Mouse (Mus musculus): ENCODE results near the gene Lipa.

Lipa gene

GRCm38 (mm10) chr19:34521978-34522377 is 5.3 kb downstream of the Lipa start:
- no peak for DNase-seq (ENCODE audit: low spot score)

GRCm38 (mm10) chr19:34521361-34521760 is 5.9 kb downstream of the Lipa start:
- no peak for DNase-seq (ENCODE audit: low spot score)

GRCm38 (mm10) chr19:34520051-34520450 is 7.2 kb downstream of the Lipa start:
- DNase-seq (ENCODE audit: low spot score): no peak

GRCm38 (mm10) chr19:34519646-34520045 is 7.6 kb downstream of the Lipa start:
- no peak for DNase-seq (ENCODE audit: low spot score)

GRCm38 (mm10) chr19:34518786-34519185 is 8.5 kb downstream of the Lipa start:
- no peak for DNase-seq (ENCODE audit: low spot score)

- peak; percentile 7 for DNase-seq (ENCODE audit: low spot score)
Observed at GRCm38 (mm10) chr19:34517812-34518594, 9.3 kb downstream of the Lipa start.

GRCm38 (mm10) chr19:34517197-34517596 is 10.1 kb downstream of the Lipa start:
- DNase-seq (ENCODE audit: low spot score): no peak

- DNase-seq (ENCODE audit: low spot score): no peak
Observed at GRCm38 (mm10) chr19:34516346-34516745, 10.9 kb downstream of the Lipa start.

GRCm38 (mm10) chr19:34515681-34516080 is 11.6 kb downstream of the Lipa start:
- no peak for DNase-seq (ENCODE audit: low spot score)

GRCm38 (mm10) chr19:34511528-34511927 is 15.7 kb downstream of the Lipa start:
- DNase-seq (ENCODE audit: low spot score): no peak

GRCm38 (mm10) chr19:34510717-34511116 is 16.6 kb downstream of the Lipa start:
- DNase-seq (ENCODE audit: low spot score): no peak

- no peak for DNase-seq (ENCODE audit: low spot score)
Observed at GRCm38 (mm10) chr19:34505161-34505721, 22.0 kb downstream of the Lipa start.

GRCm38 (mm10) chr19:34500763-34501162 is 26.5 kb downstream of the Lipa start:
- peak; percentile 20 for DNase-seq (ENCODE audit: low spot score)

- no peak for DNase-seq (ENCODE audit: low spot score)
Observed at GRCm38 (mm10) chr19:34496353-34496752, 30.9 kb downstream of the Lipa start.

- no peak for DNase-seq (ENCODE audit: low spot score)
Observed at GRCm38 (mm10) chr19:34493859-34494258, 33.4 kb downstream of the Lipa start.

- no peak for DNase-seq (ENCODE audit: low spot score)
Observed at GRCm38 (mm10) chr19:34483547-34483946, 43.7 kb downstream of the Lipa start.

- no peak for DNase-seq (ENCODE audit: low spot score)
Observed at GRCm38 (mm10) chr19:34474991-34475971, 52.0 kb downstream of the Lipa start, which contains the start of gene Ch25h. TSS of gene Ch25h (minus strand) at chr19:34475164.

- no peak for DNase-seq (ENCODE audit: low spot score)
Observed at GRCm38 (mm10) chr19:34474228-34474990, 52.9 kb downstream of the Lipa start.

GRCm38 (mm10) chr19:34471703-34472102 is 55.6 kb downstream of the Lipa start:
- DNase-seq (ENCODE audit: low spot score): no peak

- no peak for DNase-seq (ENCODE audit: low spot score)
Observed at GRCm38 (mm10) chr19:34468794-34469193, 58.5 kb downstream of the Lipa start.

- no peak for DNase-seq (ENCODE audit: low spot score)
Observed at GRCm38 (mm10) chr19:34468216-34468615, 59.1 kb downstream of the Lipa start.

GRCm38 (mm10) chr19:34464453-34464852 is 62.8 kb downstream of the Lipa start:
- DNase-seq (ENCODE audit: low spot score): no peak
